Mouse (Mus musculus) frontal cortex, postnatal 36 days (tissue): ENCODE results near the gene Panx1.

ENCODE experiments used
- DNase-seq, 2 experiments: peaks; one replicate each; pipeline ENCODE4 v3.0.0; 2022; ENCODE audit warnings: low spot score in 2 of 2

Gene Panx1

DNA sequence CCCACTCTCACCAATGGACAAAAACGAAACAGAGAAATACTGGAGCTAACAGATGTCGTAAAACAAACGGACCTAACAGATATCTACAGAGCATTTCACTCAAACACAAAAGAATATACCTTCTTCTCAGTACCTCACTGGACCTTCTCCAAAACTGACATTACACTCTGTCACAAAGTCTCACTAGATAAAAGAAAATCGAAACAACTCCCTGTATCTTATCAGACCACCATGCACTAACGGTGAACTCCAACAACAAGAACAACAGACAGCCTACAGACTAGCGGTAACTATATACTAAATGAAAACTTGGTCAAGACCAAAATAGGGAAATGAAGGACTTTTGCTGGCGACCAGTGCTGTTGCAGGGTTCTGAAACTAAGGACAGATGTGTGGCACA is 71.5 kb downstream of the Panx1 start:
- no peak for DNase-seq

DNA sequence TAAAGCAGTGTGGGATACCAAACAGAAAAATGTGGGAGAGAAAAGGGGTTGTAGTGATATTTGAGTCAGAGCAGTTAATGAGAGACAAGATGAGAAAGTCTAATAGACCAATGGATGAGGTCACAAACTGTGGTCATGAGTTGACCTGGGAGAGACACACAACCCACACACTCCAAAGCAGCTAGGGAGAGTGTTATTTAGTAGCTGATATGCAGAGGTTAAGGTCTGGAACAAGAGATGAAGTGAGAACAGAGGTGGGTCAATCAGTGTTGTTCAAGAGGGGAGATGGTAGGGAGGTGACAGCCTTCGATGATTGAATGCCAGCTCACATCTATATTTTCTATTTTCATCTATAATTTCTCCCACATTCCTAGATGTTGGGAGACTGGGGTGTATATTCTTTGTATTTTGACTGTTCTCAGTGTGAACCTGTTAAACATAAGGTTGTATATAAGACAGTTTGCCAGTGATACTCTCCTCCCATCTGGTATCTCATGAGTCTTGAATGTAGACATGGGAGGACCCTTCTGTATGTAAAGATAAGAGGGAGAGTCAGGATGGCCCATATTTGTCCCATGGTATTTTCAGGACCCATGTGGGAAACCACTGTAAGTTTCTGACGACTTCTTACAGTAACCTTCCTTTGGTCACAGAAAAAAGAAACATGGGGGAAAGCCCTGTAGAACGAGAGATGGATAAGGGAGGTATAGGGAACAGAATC is 74.3 kb downstream of the Panx1 start:
- no peak for DNase-seq

DNA sequence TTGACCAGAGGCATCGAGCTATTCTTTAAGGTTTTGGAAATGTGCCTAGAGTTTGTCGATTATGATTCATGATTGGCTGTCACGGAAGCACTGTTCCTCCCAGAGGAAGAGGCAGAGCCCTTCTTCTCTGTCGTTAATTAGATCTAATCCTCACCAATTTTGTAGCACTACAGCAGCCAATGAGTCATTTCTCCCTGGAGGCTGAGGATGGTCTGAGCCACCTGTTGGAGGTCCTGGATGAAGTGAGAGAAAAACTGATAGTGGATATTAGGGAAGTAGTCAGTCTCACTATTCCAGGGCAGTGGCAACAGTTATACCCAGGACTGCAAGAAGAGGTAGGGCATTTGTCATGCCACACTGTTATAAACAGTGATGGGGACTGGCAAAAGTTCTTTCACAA is 75.1 kb downstream of the Panx1 start:
- no peak for DNase-seq

DNA sequence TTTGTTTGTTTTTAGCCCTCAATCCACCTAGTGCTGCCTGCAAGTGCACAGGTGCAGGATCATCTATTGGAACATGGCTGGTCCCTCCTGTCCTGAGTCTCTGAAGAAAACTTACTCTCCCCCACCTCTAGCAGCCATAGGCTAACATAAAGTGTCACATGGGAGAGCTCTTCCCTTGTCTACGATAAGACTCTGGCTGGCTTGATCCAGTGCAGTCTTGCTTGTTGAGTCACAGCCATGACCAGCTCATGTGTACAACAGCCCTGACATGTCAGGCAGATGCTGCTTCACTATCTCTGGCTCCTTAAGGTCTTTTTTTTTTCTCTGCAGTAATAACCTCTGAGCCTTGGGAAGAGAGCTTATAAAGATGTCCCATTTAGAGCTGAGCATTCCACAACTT is 77.7 kb downstream of the Panx1 start:
- DNase-seq, result no peak

DNA sequence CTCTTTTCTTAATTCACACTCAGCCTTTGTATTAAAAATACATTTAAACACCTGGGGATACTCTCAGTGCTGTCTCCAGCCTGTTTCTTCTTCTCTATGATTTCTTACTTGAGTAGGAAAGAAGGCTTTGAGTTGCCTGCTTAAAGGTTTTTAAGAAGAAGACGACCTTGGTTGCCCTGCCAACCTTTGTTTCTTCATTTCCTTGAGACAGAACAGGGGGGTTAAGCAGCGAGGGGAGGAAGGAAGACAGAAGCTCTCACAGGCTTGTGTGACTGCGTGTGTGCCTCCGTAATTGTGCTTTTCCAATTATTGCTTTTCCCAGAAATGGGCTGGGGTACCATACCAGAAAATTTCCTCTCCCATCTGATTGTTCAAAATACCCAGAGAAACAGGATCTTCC is 78.5 kb downstream of the Panx1 start:
- no peak for DNase-seq

DNA sequence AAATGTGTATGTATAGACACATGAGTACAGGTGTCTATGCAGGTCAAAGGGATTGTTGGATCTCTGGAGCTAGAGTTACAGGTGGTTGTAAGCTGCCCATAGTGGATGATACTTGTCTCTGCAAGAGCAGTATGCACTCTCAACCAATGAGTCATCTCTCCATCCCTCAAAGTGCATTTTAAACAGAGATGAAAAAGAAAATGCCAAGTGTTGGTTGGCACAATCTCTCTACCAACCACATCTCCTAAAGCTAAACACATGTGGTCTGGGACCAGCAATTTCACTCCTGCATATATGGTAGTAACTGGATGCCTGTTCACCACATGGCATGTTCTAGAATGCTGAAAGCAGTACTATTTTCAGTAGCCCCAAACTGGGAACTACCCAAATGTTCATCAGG is 79.9 kb downstream of the Panx1 start:
- no peak for DNase-seq

DNA sequence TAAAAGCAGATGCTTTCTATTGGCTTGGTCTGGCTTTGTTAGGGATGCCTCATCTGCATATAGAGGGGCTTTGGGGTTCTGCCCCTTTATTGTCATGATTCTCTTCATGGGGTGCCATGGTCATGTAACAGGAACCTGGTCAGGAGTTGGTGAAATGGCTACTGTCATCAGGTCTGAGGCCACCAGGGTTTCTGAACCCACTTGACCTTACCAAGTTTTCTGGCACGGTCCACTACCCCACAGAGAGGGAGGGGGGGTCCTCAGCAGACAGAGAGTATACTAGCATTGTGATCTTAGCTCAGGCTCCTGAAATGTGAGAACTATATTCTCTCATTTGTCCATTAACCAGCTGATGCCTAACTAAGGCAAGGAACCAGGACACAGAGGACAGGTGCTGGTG is 82.5 kb downstream of the Panx1 start:
- no peak for DNase-seq

DNA sequence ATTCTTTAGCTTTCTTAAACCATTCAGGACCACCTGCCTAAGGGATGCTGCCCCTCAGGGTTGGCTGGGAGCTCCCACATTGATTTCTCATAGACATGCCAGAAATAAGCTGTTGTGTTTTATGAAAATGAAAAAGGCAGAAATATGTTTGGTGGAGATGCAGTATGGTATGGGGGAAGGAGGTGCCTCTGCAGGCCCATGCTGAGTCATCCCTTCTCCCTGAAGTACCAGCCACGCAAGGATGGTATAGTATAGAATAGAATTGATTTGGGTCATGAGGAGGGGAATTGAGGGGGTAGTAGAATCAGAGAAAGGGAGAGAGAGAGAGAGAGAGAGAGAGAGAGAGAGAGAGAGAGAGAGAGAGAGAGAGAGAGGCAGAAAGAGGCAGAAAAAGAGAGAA is 90.6 kb downstream of the Panx1 start:
- peak; percentile 3 to 11 for DNase-seq
